Mouse (Mus musculus): ENCODE results near the gene Slc24a1.
A peak's percentile ranks its signal among the peaks of the same experiment; 100 is the strongest.

Slc24a1 gene

GRCm38 (mm10) chr9:64936508-64936907 lies 14.9 kb downstream of the Slc24a1 start:
- DNase-seq: peak; percentile 68

- peak; percentile 84 for DNase-seq
Measured at GRCm38 (mm10) chr9:64934015-64934754, 17.2 kb downstream of the Slc24a1 start.

- peak; percentile 69 for DNase-seq
Measured at GRCm38 (mm10) chr9:64931751-64932610, 19.4 kb downstream of the Slc24a1 start.

- DNase-seq: no peak
Measured at GRCm38 (mm10) chr9:64930256-64930655, 21.2 kb downstream of the Slc24a1 start.

GRCm38 (mm10) chr9:64926201-64926991 lies 25.0 kb downstream of the Slc24a1 start:
- DNase-seq: no peak

GRCm38 (mm10) chr9:64925771-64926170 lies 25.6 kb downstream of the Slc24a1 start:
- DNase-seq: no peak

GRCm38 (mm10) chr9:64918560-64918959 lies 32.8 kb downstream of the Slc24a1 start:
- DNase-seq: peak; percentile 67

- DNase-seq: no peak
Measured at GRCm38 (mm10) chr9:64914629-64915028, 36.8 kb downstream of the Slc24a1 start.

GRCm38 (mm10) chr9:64913973-64914372 lies 37.4 kb downstream of the Slc24a1 start:
- no peak for DNase-seq

GRCm38 (mm10) chr9:64913406-64913805 lies 38.0 kb downstream of the Slc24a1 start:
- DNase-seq: no peak

- DNase-seq: no peak
Measured at GRCm38 (mm10) chr9:64907441-64907840, 44.0 kb downstream of the Slc24a1 start.

GRCm38 (mm10) chr9:64904917-64905640 lies 46.3 kb downstream of the Slc24a1 start:
- no peak for DNase-seq

GRCm38 (mm10) chr9:64903386-64903785 lies 48.0 kb downstream of the Slc24a1 start:
- DNase-seq: peak; percentile 76

GRCm38 (mm10) chr9:64902866-64903265 lies 48.5 kb downstream of the Slc24a1 start:
- DNase-seq: no peak

- DNase-seq: no peak
Measured at GRCm38 (mm10) chr9:64896605-64897004, 54.8 kb downstream of the Slc24a1 start.

GRCm38 (mm10) chr9:64886008-64886407 lies 65.4 kb downstream of the Slc24a1 start:
- no peak for DNase-seq

All from liver (tissue).